Mouse (Mus musculus): ENCODE results near the gene Per1.

DNA sequence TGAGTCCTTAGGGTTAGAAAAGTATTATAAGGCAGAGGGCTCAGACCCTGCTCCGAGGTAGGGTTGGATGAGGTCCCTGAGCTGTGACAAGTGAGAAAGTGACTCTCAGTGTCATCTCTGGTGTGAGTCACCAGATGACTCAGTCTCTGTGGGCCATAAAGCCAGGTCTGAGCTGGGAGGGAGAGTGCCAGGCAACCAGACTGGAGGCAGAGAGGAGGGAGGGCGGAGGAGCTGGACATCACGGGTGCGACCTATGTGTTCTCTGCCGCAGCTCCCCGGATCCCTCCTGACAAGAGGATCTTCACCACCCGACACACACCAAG lies 7.3 kb downstream of the Per1 start:
- TF ChIP-seq CTCF (IDR thresholded peaks at IDR 0.05; ENCODE audit: extremely low read depth, insufficient read depth, low read length), result no peak
- TF ChIP-seq POLR2A (IDR thresholded peaks at IDR 0.05; ENCODE audit: extremely low read depth, insufficient read depth, low read length), result no peak
